Mouse (Mus musculus) liver, adult 2 months (tissue): ENCODE measurements around the gene Kcnj5.

Experiments used
- CTCF ChIP-seq: fragments of 200-500 bp; IDR thresholded peaks from 2 replicates; pipeline ENCODE4 v1.5.1; 2011; ENCODE audit warnings: low read depth, low read length, control low read depth
- POLR2A ChIP-seq: fragments of 200-500 bp; IDR thresholded peaks from 2 replicates; pipeline ENCODE4 v1.6.1; 2011; ENCODE audit warnings: low read length, control low read depth; ENCODE audit not compliant: insufficient read depth; ENCODE audit errors: extremely low read depth

DNA sequence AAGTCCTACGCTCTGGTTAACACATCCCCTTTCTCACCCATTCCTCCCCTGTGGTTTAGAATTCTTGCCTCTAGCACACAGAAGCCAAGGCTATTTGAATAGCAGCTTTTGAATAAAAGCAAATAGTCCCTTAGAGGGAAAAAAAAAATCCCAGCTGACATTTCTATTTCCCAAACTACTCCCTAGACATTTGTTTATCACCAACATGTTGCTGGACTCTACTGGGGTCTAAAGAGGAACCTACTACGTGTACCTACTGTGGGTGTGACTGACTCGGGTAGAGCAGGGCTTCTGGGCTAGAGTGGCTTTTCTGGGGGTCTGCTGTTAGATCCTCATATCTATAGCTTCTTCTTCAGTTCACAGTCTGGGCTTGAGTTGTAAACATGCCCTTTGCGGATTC, 31.9 kb downstream of the Kcnj5 start:
- TF ChIP-seq CTCF (no peak), POLR2A (no peak)
